Mouse (Mus musculus) lung, postnatal 0 days (tissue): ENCODE data around the gene Syt14.

ENCODE experiments used
- CTCF ChIP-seq: IDR thresholded peaks from 2 replicates; pipeline ENCODE4 v1.5.1; 2016; ENCODE audit warnings: antibody characterized with exemption, mild to moderate bottlenecking
- EP300 ChIP-seq: IDR thresholded peaks from 2 replicates; pipeline ENCODE4 v1.6.1; 2016; ENCODE audit warnings: antibody characterized with exemption, mild to moderate bottlenecking, control low read depth

- TF ChIP-seq CTCF, result no peak
- no peak for TF ChIP-seq EP300
These were observed 139.5 kb downstream of the Syt14 start for GRCm38 (mm10) chr1:192896076-192896475.
